Mouse (Mus musculus) bone marrow macrophage, adult 2 months (primary cell): ENCODE data around the gene Hsf4.

Experiments
- CTCF ChIP-seq: IDR thresholded peaks from 2 replicates; pipeline ENCODE4 v1.5.1; 2012; ENCODE audit warnings: low read depth, mild to moderate bottlenecking, low read length, moderate library complexity
- POLR2A ChIP-seq: IDR thresholded peaks from 2 replicates; pipeline ENCODE4 v1.6.1; 2012; ENCODE audit warnings: mild to moderate bottlenecking, low read depth, low read length, borderline replicate concordance

DNA sequence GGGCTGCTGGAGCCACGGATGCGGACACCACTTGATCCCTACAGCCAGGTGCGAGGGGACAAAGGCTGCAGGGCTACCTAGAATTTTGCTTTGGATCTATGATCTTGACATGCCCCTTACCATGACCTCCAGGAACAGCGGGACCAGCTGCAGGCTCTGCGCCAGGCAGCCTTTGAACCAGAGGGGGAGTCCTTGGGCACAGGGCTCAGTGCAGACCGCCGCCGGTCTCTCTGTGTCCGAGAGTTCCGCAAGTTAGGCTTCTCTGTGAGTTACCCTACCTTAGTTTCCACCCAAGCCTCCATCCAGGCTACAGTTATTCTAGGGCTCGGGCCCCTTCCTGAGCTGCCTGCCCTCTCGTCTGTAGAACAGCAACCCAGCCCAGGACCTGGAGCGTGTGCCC lies 38.1 kb downstream of the Hsf4 start:
- no peak for TF ChIP-seq CTCF
- no peak for TF ChIP-seq POLR2A
